Mouse (Mus musculus): ENCODE data around the gene Psmg4.

DNA sequence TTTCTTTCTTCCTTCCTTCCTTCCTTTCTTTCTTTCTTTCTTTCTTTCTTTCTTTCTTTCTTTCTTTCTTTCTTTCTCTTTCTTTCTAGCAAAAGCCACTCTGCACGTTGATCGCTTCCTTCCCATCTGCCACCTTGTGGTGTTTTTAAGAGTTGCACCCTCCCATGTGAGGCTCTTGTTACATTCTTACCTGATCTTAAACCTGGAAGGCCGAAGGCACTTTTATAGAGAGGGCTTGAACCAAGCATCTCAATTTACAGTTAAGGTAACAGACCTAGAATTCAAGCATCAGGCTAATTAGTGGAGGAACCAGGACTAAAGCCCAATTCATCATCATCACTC is 7.9 kb upstream of the Psmg4 start:
- TF ChIP-seq CTCF (IDR thresholded peaks at IDR 0.05; ENCODE audit: low read depth) (peak; percentile 83), EP300 (optimal IDR thresholded peaks at IDR 0.05) (no peak)
